Mouse (Mus musculus) embryonic fibroblast, embryonic 13.5 days (primary cell): ENCODE results near the gene Setd2.

Experiments
- CTCF ChIP-seq: IDR thresholded peaks from 2 replicates; pipeline ENCODE4 v1.5.1; 2011; ENCODE audit warnings: mild to moderate bottlenecking, control low read depth, low read length, moderate library complexity, borderline replicate concordance; ENCODE audit not compliant: insufficient read depth
- POLR2A ChIP-seq: IDR thresholded peaks from 2 replicates; pipeline ENCODE4 v1.6.1; 2011; ENCODE audit warnings: low read depth, mild to moderate bottlenecking, control low read depth, low read length, moderate library complexity

GRCm38 (mm10) chr9:110631651-110632275 lies 99.4 kb downstream of the Setd2 start:
- TF ChIP-seq POLR2A = no peak
- peak; percentile 69 for TF ChIP-seq CTCF
